9 mouse cellular contexts compared by ENCODE assay signal in the genomic region with DNA sequence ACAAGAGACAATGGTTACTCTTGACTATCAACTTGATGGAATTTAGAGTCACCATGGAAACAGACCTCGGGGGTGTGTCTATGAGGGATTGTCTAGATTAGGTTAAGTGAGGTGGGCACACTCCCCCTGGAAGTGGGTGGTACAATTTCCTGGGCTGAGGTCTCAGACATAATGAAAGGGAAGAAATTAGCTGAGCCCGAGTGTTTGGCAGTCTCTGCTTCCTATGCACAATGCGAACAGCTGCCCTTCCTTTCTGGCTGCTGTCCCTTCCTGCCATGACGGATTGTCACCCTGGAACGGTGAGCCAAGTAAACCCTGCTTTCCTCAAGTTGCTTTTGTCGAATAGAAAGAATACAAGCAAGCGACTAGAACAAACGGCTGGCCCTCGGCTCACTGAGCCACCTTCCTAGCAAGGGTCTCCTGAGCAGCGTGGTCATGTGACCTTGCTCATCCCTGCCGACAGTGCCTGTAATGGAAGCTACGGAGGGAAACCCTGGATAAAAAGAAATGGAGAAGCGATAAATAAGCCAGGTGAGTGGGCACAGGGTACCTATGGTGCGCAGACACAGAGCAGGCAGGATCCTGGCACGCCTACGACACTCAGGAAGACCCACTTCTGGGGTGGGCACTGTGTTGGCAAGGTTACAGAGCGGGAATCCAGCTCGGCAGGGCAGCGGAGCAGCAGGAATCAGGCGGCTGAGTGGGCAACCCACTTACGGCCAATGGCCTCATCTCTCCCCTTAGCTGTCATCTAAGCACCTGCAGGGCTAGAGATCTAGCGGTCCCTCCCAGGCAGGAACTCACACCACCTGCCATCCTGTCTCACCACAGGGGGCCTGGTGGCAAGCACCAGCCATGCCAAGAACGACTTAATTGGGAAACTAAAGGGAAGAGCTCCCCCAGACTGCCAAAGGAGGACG.
DNase-seq lines count a peak whose midpoint lies in the region; ATAC-seq lines count a peak whose summit lies in the region.
"Had no signal": no experiment of that assay in that cellular context is flagged by ENCODE, and none has a peak within 500 bp of the region (broad histone marks: within the 10 kb centered on the region; RNA-seq: fewer than 3 reads in every experiment).

No protein-coding gene starts in this region.

- H3K9me3 ChIP-seq in forebrain, embryonic 11.5 days (ENCODE audit: control insufficient read depth, low read length), result no peaks in the 10 kb centered on the region
- H3K9me3 ChIP-seq in midbrain, embryonic 10.5 days (replicated peaks), result no peaks in the 10 kb centered on the region

- 53% methylated on average over 24 of the region's 24 CpGs for WGBS in forebrain, embryonic 11.5 days
- 52% methylated on average over 24 of the region's 24 CpGs for WGBS in midbrain, embryonic 10.5 days

- ATAC-seq in forebrain, embryonic 11.5 days (replicated peaks; ENCODE audit: low FRiP score), result peak; percentile 69

- H3K4me3 ChIP-seq in forebrain, embryonic 11.5 days (ENCODE audit: low read depth, low read length), result no peak overlapping the region
- H3K4me3 ChIP-seq in midbrain, embryonic 10.5 days, result peak overlapping the region; percentile 26
- H3K4me3 ChIP-seq: megakaryocyte, embryonic 14.5 days had no signal

- H3K27me3 ChIP-seq in forebrain, embryonic 11.5 days (ENCODE audit: control insufficient read depth, insufficient read depth, low read length), result no peaks in the 10 kb centered on the region
- peaks cover 14% of the 10 kb centered on the region for H3K27me3 ChIP-seq in midbrain, embryonic 10.5 days (ENCODE audit: low read depth, poor library complexity, severe bottlenecking)
- H3K27me3 ChIP-seq: megakaryocyte, embryonic 14.5 days had no signal

- H3K9ac ChIP-seq in forebrain, embryonic 11.5 days (ENCODE audit: low read length), result no peak overlapping the region

- no peaks in the 10 kb centered on the region for H3K36me3 ChIP-seq in forebrain, embryonic 11.5 days (ENCODE audit: control insufficient read depth, insufficient read depth, low read length)
- no peaks in the 10 kb centered on the region for H3K36me3 ChIP-seq in midbrain, embryonic 10.5 days

- H3K4me1 ChIP-seq in forebrain, embryonic 11.5 days (replicated peaks; ENCODE audit: control insufficient read depth, insufficient read depth, low read length), result peaks cover 7% of the 10 kb centered on the region
- peaks cover 28% of the 10 kb centered on the region for H3K4me1 ChIP-seq in midbrain, embryonic 10.5 days

- peak overlapping the region; percentile 5 for H3K4me2 ChIP-seq in forebrain, embryonic 11.5 days (ENCODE audit: low read depth, low read length, severe bottlenecking)

- H3K27ac ChIP-seq in forebrain, embryonic 11.5 days (ENCODE audit: low read depth, low read length), result peak overlapping the region; percentile 10; the same call in 1 of the 2 replicates
- peak overlapping the region; percentile 72 for H3K27ac ChIP-seq in midbrain, embryonic 10.5 days (replicated peaks)

- peak; percentile 15 to 16 for DNase-seq in adrenal gland, postnatal 36 days
- no peak for DNase-seq in adrenal gland, postnatal 4 days (ENCODE audit: low spot score in 2 of 2)
- DNase-seq in R1 (ENCODE audit: low read depth, low spot score) (peak; percentile 76), adipocyte (ENCODE audit: low spot score) (no peak)
- peak; percentile 55 for DNase-seq in forebrain, embryonic 11.5 days (ENCODE audit: low spot score)
- peak; percentile 39 to 71 for DNase-seq in kidney, postnatal 25 days
- DNase-seq in midbrain, embryonic 10.5 days (ENCODE audit: low spot score), result peak; percentile 33
- no peak for DNase-seq in urinary bladder, postnatal 25 days (ENCODE audit: low spot score)

Comparison
In these comparisons a context has a peak if more than half of its experiments do, and no peak if none do; other contexts are left out.
1. DNase-seq: peak in adrenal gland, postnatal 36 days (2 of 2), R1 (single experiment), forebrain, embryonic 11.5 days (single experiment), kidney, postnatal 25 days (2 of 2) and midbrain, embryonic 10.5 days (single experiment); none in adrenal gland, postnatal 4 days (0 of 2), urinary bladder, postnatal 25 days (single experiment) and adipocyte (single experiment).